Mouse (Mus musculus) G1E-ER4 (cell line): Measurements from ENCODE around the gene Gm17651. TPM values are rescaled to one million over a fixed set of nuclear protein-coding genes. Genes with fewer than 3 reads are reported as not detected.

Experiments used
- GATA1 ChIP-seq: IDR thresholded peaks from one replicate; pipeline ENCODE4 v1.8.0; 2012; ENCODE audit warnings: low read length, inconsistent platforms
- polyA plus RNA-seq: library from polyadenylated mRNA; stranded (reverse); fragments of >175 nt; gene quantifications from 2 replicates; pipeline ENCODE4 v1.2.3, GENCODE M21; 2012

Gm17651 gene
- polyA plus RNA-seq, result not detected in 2 replicates

GRCm38 (mm10) chr3:97674644-97675110, at the start of gene Gm17651:
Gm17651 (minus strand) TSS chr3:97674694.
- no peak for TF ChIP-seq GATA1

GRCm38 (mm10) chr3:97719116-97719515, 44.6 kb upstream of the Gm17651 start:
- TF ChIP-seq GATA1, result no peak

GRCm38 (mm10) chr3:97715922-97716321, 41.4 kb upstream of the Gm17651 start:
- no peak for TF ChIP-seq GATA1

GRCm38 (mm10) chr3:97710881-97711280, 36.4 kb upstream of the Gm17651 start:
- no peak for TF ChIP-seq GATA1

- no peak for TF ChIP-seq GATA1
Observed at GRCm38 (mm10) chr3:97710134-97710533, 35.6 kb upstream of the Gm17651 start.

- TF ChIP-seq GATA1, result no peak
Observed at GRCm38 (mm10) chr3:97706561-97706960, 32.1 kb upstream of the Gm17651 start.

- no peak for TF ChIP-seq GATA1
Observed at GRCm38 (mm10) chr3:97705508-97705907, 31.0 kb upstream of the Gm17651 start.

GRCm38 (mm10) chr3:97702448-97703080, 28.1 kb upstream of the Gm17651 start:
- TF ChIP-seq GATA1, result no peak

GRCm38 (mm10) chr3:97701198-97701597, 26.7 kb upstream of the Gm17651 start:
- no peak for TF ChIP-seq GATA1

GRCm38 (mm10) chr3:97699061-97699460, 24.6 kb upstream of the Gm17651 start:
- no peak for TF ChIP-seq GATA1

GRCm38 (mm10) chr3:97697291-97697690, 22.8 kb upstream of the Gm17651 start:
- TF ChIP-seq GATA1, result no peak

GRCm38 (mm10) chr3:97696866-97697265, 22.4 kb upstream of the Gm17651 start:
- no peak for TF ChIP-seq GATA1

- TF ChIP-seq GATA1, result no peak
Observed at GRCm38 (mm10) chr3:97693806-97694205, 19.3 kb upstream of the Gm17651 start.

GRCm38 (mm10) chr3:97691443-97692017, 17.0 kb upstream of the Gm17651 start:
- TF ChIP-seq GATA1, result no peak

- no peak for TF ChIP-seq GATA1
Observed at GRCm38 (mm10) chr3:97690590-97690989, 16.1 kb upstream of the Gm17651 start.

- TF ChIP-seq GATA1, result no peak
Observed at GRCm38 (mm10) chr3:97689289-97689688, 14.8 kb upstream of the Gm17651 start.
